Mouse (Mus musculus) small intestine, adult 2 months (tissue): ENCODE data around the gene Nmnat2. TPM values are rescaled to one million over a fixed set of nuclear protein-coding genes. Genes with fewer than 3 reads are reported as not detected.

ENCODE experiments used
- H3K27ac ChIP-seq: fragments of 200-500 bp; 2 replicates; pipeline ENCODE4 v1.5.1; 2012; ENCODE audit warnings: low read depth, low read length, control low read depth, inconsistent platforms; ENCODE audit not compliant: insufficient read depth
- H3K27me3 ChIP-seq: fragments of 200-500 bp; 2 replicates; pipeline ENCODE4 v1.6.1; 2012; ENCODE audit warnings: mild to moderate bottlenecking, moderate library complexity, low read length, inconsistent platforms; ENCODE audit not compliant: control insufficient read depth, insufficient read depth
- H3K36me3 ChIP-seq: fragments of 200-500 bp; 2 replicates; pipeline ENCODE4 v1.6.1; 2012; ENCODE audit warnings: mild to moderate bottlenecking, low read length, control low read depth, inconsistent platforms; ENCODE audit not compliant: control insufficient read depth, insufficient read depth
- H3K4me1 ChIP-seq: fragments of 200-500 bp; 2 replicates; pipeline ENCODE4 v1.6.1; 2012; ENCODE audit warnings: low read length, inconsistent platforms, mixed read lengths; ENCODE audit not compliant: control insufficient read depth, insufficient read depth, insufficient read length
- H3K4me3 ChIP-seq: fragments of 200-500 bp; 2 replicates; pipeline ENCODE4 v1.5.1; 2012; ENCODE audit warnings: low read depth, mild to moderate bottlenecking, control low read depth, inconsistent platforms, low read length, moderate library complexity
- CTCF ChIP-seq: fragments of 200-500 bp; IDR thresholded peaks from 2 replicates; pipeline ENCODE4 v1.5.1; 2012; ENCODE audit warnings: low read depth, mild to moderate bottlenecking, control low read depth, inconsistent platforms, low read length, moderate library complexity, mixed read lengths; ENCODE audit not compliant: insufficient replicate concordance, insufficient read length; ENCODE audit errors: extremely low read depth
- POLR2A ChIP-seq: fragments of 200-500 bp; IDR thresholded peaks from 2 replicates; pipeline ENCODE4 v1.6.1; 2012; ENCODE audit warnings: low read depth, mild to moderate bottlenecking, control low read depth, inconsistent platforms, low read length, moderate library complexity
- WGBS: fragments of 180-500 bp; shearing (Covaris S2); methylation state at CpG from one replicate; pipeline ENCODE4 v1.1.7; 2018; 5-methylcytosine and 5-hydroxymethylcytosine counted together
- polyA plus RNA-seq: library from polyadenylated mRNA; depleted of rRNA; stranded (reverse); fragments of >200 nt; gene quantifications from 2 replicates; pipeline ENCODE4 v1.2.3, GENCODE M21; 2012

The Nmnat2 gene
- polyA plus RNA-seq, 1 experiment, result 0.35 TPM

GRCm38 (mm10) chr1:153054112-153054821 is 99.5 kb downstream of the Nmnat2 start:
- no peak overlapping the region for H3K4me3 ChIP-seq
- 65% methylated on average over 11 of the region's 11 CpGs for WGBS
- H3K36me3 ChIP-seq, result no peaks in the 10 kb centered on the region
- H3K4me1 ChIP-seq, result 0 out of 2 replicates have a peak, but pooled peaks cover 2% of the 10 kb centered on the region
- no peak overlapping the region for H3K27ac ChIP-seq
- no peaks in the 10 kb centered on the region for H3K27me3 ChIP-seq
- no peak for TF ChIP-seq POLR2A
- TF ChIP-seq CTCF, result no peak

DNA sequence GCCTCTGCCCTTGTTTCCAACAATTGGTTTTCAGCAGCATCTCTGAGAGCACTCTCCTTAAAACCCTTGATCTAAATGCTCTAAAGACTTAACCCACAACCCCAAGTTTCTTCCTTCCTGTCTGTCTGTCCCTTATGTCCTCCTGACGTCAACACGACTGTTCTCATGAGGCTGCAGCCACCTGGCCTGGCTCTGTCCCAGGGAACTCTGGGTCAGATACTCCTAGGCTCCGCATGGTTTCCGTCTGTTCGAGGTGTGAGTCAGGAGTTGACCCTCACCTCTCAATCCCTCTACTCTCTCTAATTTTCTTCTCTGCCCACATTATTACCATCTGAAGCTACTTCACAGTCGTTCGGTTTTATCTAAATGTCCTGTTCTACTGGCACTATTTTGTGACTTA is 103.5 kb downstream of the Nmnat2 start:
- no peak overlapping the region for H3K27ac ChIP-seq
- no peaks in the 10 kb centered on the region for H3K36me3 ChIP-seq
- no peaks in the 10 kb centered on the region for H3K27me3 ChIP-seq
- WGBS, result 80% methylated on average over 7 of the region's 7 CpGs
- H3K4me3 ChIP-seq, result no peak overlapping the region
- no peak for TF ChIP-seq CTCF
- no peak for TF ChIP-seq POLR2A
- 0 out of 2 replicates have a peak, but pooled peaks cover 2% of the 10 kb centered on the region for H3K4me1 ChIP-seq

DNA sequence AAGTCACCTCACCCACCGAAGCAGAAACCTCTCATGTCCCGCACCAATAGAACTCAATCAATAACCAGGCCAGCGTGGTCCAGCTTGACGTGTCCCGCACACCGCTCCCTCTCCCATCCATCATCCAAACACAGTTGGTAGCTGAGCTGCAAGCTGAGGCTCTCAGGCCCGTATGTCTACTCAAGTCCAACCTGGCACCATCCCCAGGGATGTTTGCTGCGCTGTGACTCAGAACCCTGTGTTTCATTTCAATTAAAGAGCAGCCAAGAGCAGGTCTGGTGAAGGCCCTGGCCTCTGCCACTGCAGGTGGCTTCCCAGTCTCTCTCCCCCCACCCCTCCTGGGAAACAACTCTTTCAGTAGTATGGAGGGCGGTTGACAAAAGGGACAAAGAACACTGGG is 104.8 kb downstream of the Nmnat2 start:
- Histone ChIP-seq H3K27me3 (no peaks in the 10 kb centered on the region), H3K4me1 (no peaks in the 10 kb centered on the region; the same call in 1 of the 2 replicates), H3K36me3 (no peaks in the 10 kb centered on the region), H3K27ac (no peak overlapping the region), H3K4me3 (no peak overlapping the region)
- TF ChIP-seq POLR2A (no peak), CTCF (no peak)
- 88% methylated on average over 9 of the region's 9 CpGs for WGBS

DNA sequence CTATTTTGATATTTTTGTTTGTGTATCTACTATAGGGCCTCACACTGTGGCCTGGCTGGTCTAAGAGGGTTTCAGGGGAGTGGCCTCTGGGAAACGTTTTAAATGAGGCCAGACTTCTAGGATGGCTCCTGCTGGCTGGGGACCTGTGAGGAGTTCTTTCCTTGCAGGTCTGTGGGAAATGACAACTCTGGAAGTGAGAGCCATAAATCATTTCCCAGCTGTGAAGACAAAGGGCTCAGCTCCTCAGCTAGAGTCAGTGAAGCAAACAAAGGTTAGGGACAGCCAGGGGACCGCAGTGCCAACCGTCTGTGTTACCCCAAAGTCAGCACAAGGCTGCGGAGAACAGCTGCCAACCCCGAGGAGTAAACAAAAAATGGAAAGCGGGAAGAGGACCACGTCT is 107.8 kb downstream of the Nmnat2 start:
- Histone ChIP-seq H3K27me3 (no peaks in the 10 kb centered on the region), H3K27ac (no peak overlapping the region), H3K4me3 (no peak overlapping the region), H3K36me3 (no peaks in the 10 kb centered on the region), H3K4me1 (no peaks in the 10 kb centered on the region; the same call in 1 of the 2 replicates)
- no peak for TF ChIP-seq POLR2A
- TF ChIP-seq CTCF, result no peak
- 36% methylated on average over 7 of the region's 7 CpGs for WGBS

DNA sequence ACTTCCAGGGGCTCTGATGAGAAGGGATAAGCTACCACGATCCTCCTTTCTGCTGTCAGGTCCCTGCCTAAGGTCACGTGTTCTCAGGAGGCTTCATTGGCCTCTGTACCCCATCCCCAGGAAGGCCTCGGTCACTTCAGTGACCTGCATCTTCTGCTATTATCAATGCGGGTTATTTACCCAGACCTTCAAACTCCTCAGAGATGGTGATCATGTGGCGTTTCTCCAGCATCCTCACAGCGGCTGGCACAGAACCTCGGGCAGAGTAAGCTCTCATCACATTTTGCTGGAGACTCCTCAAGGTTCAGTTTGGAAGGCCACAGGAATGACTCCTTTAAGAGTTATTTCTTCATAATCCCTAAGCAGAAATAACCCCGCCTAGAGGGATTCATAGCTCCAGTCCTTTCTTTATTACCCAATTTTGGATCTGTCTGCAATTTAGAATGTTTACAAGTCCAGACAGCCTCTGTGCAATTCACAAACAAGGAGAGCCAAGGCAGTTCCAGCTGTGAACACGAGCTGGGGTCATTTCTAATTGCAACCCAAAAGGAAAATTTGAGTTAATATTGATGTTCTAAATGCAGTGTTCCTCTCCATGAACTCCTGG is 110.1 kb downstream of the Nmnat2 start:
- WGBS, result 72% methylated on average over 9 of the region's 9 CpGs
- H3K4me1 ChIP-seq, result no peaks in the 10 kb centered on the region; the same call in 1 of the 2 replicates
- TF ChIP-seq CTCF (no peak), POLR2A (no peak)
- no peak overlapping the region for H3K4me3 ChIP-seq
- H3K27me3 ChIP-seq, result no peaks in the 10 kb centered on the region
- H3K36me3 ChIP-seq, result no peaks in the 10 kb centered on the region
- peak overlapping the region; percentile 59 for H3K27ac ChIP-seq

GRCm38 (mm10) chr1:153065473-153066386 is 110.9 kb downstream of the Nmnat2 start:
- H3K36me3 ChIP-seq, result no peaks in the 10 kb centered on the region
- H3K4me3 ChIP-seq, result no peak overlapping the region
- H3K27me3 ChIP-seq, result no peaks in the 10 kb centered on the region
- peak overlapping the region; percentile 59 for H3K27ac ChIP-seq
- H3K4me1 ChIP-seq, result no peaks in the 10 kb centered on the region; the same call in 1 of the 2 replicates
- 80% methylated on average over 12 of the region's 12 CpGs for WGBS
- no peak for TF ChIP-seq CTCF
- no peak for TF ChIP-seq POLR2A
